Mouse (Mus musculus): Measurements from ENCODE around the gene Gm8909. TPM values are rescaled to one million over a fixed set of nuclear protein-coding genes. Genes with fewer than 3 reads are reported as not detected.

The Gm8909 gene
- polyA plus RNA-seq (2012; rRNA removed) = 0.15 TPM in 1 of 2 replicates, not detected in the other

GRCm38 (mm10) chr17:36168039-36168652, at the start of gene Gm8909:
Gene Gm8909, minus strand, starts transcription at chr17:36168537.
- peak within 1 kb of the TSS; percentile 64 for H3K4me3 ChIP-seq (ENCODE audit: extremely low read depth, insufficient read depth, insufficient read length)
- no peak for TF ChIP-seq POLR2A (IDR thresholded peaks at IDR 0.05; ENCODE audit: low read depth, low read length)
- TF ChIP-seq CTCF (IDR thresholded peaks at IDR 0.05; ENCODE audit: extremely low read depth, insufficient read depth, insufficient read length, insufficient replicate concordance) = no peak
- WGBS = 8% methylated on average over 62 of the region's 63 CpGs
- no peak for DNase-seq (ENCODE audit: low read depth in 1 of 2, low spot score in 2 of 2)
- H3K4me1 ChIP-seq (ENCODE audit: control insufficient read depth, insufficient read depth, insufficient read length) = peaks cover 4% of the 10 kb centered on the region; the same call in 1 of the 2 replicates
- peaks cover 15% of the 10 kb centered on the region for H3K27me3 ChIP-seq (ENCODE audit: control insufficient read depth, insufficient read depth, low read length)
- H3K27ac ChIP-seq (ENCODE audit: insufficient read depth, low read length) = no peak within 1 kb of the TSS
- no peaks in the 10 kb centered on the region for H3K36me3 ChIP-seq (ENCODE audit: control insufficient read depth, insufficient read depth, low read length)

GRCm38 (mm10) chr17:36215586-36215985, 47.2 kb upstream of the Gm8909 start:
- no peak overlapping the region for H3K4me3 ChIP-seq (ENCODE audit: extremely low read depth, insufficient read depth, insufficient read length)
- DNase-seq (ENCODE audit: low read depth in 1 of 2, low spot score in 2 of 2) = no peak
- WGBS = 10% methylated on average over 20 of the region's 20 CpGs
- TF ChIP-seq CTCF (IDR thresholded peaks at IDR 0.05; ENCODE audit: extremely low read depth, insufficient read depth, insufficient read length, insufficient replicate concordance) (no peak), POLR2A (IDR thresholded peaks at IDR 0.05; ENCODE audit: low read depth, low read length) (no peak)
- H3K4me1 ChIP-seq (ENCODE audit: control insufficient read depth, insufficient read depth, insufficient read length) = peaks cover 4% of the 10 kb centered on the region; the same call in 1 of the 2 replicates
- no peak overlapping the region for H3K27ac ChIP-seq (ENCODE audit: insufficient read depth, low read length)
- H3K27me3 ChIP-seq (ENCODE audit: control insufficient read depth, insufficient read depth, low read length) = peaks cover 12% of the 10 kb centered on the region
- H3K36me3 ChIP-seq (ENCODE audit: control insufficient read depth, insufficient read depth, low read length) = no peaks in the 10 kb centered on the region

- peaks cover 4% of the 10 kb centered on the region; the same call in 1 of the 2 replicates for H3K4me1 ChIP-seq (ENCODE audit: control insufficient read depth, insufficient read depth, insufficient read length)
- H3K4me3 ChIP-seq (ENCODE audit: extremely low read depth, insufficient read depth, insufficient read length) = no peak overlapping the region
- H3K36me3 ChIP-seq (ENCODE audit: control insufficient read depth, insufficient read depth, low read length) = no peaks in the 10 kb centered on the region
- no peak for DNase-seq (ENCODE audit: low read depth in 1 of 2, low spot score in 2 of 2)
- no peak overlapping the region for H3K27ac ChIP-seq (ENCODE audit: insufficient read depth, low read length)
- H3K27me3 ChIP-seq (ENCODE audit: control insufficient read depth, insufficient read depth, low read length) = peaks cover 4% of the 10 kb centered on the region; the same call in 1 of the 2 replicates
- no peak for TF ChIP-seq CTCF (IDR thresholded peaks at IDR 0.05; ENCODE audit: extremely low read depth, insufficient read depth, insufficient read length, insufficient replicate concordance)
- no peak for TF ChIP-seq POLR2A (IDR thresholded peaks at IDR 0.05; ENCODE audit: low read depth, low read length)
Observed at GRCm38 (mm10) chr17:36206846-36207245, 38.5 kb upstream of the Gm8909 start.

- DNase-seq (ENCODE audit: low read depth in 1 of 2, low spot score in 2 of 2) = no peak
- TF ChIP-seq CTCF (IDR thresholded peaks at IDR 0.05; ENCODE audit: extremely low read depth, insufficient read depth, insufficient read length, insufficient replicate concordance) = no peak
- TF ChIP-seq POLR2A (IDR thresholded peaks at IDR 0.05; ENCODE audit: low read depth, low read length) = no peak
- no peak overlapping the region for H3K27ac ChIP-seq (ENCODE audit: insufficient read depth, low read length)
- H3K36me3 ChIP-seq (ENCODE audit: control insufficient read depth, insufficient read depth, low read length) = no peaks in the 10 kb centered on the region
- peak overlapping the region; percentile 71 for H3K4me3 ChIP-seq (ENCODE audit: extremely low read depth, insufficient read depth, insufficient read length)
- H3K27me3 ChIP-seq (ENCODE audit: control insufficient read depth, insufficient read depth, low read length) = peaks cover 4% of the 10 kb centered on the region; the same call in 1 of the 2 replicates
- H3K4me1 ChIP-seq (ENCODE audit: control insufficient read depth, insufficient read depth, insufficient read length) = peaks cover 4% of the 10 kb centered on the region; the same call in 1 of the 2 replicates
- 2% methylated on average over 37 of the region's 41 CpGs for WGBS
Observed at GRCm38 (mm10) chr17:36205862-36206261, 37.5 kb upstream of the Gm8909 start.

GRCm38 (mm10) chr17:36205456-36205855, 37.1 kb upstream of the Gm8909 start:
- Histone ChIP-seq H3K4me1 (ENCODE audit: control insufficient read depth, insufficient read depth, insufficient read length) (peaks cover 4% of the 10 kb centered on the region; the same call in 1 of the 2 replicates), H3K4me3 (ENCODE audit: extremely low read depth, insufficient read depth, insufficient read length) (peak overlapping the region; percentile 71), H3K27me3 (ENCODE audit: control insufficient read depth, insufficient read depth, low read length) (peaks cover 4% of the 10 kb centered on the region; the same call in 1 of the 2 replicates), H3K27ac (ENCODE audit: insufficient read depth, low read length) (no peak overlapping the region), H3K36me3 (ENCODE audit: control insufficient read depth, insufficient read depth, low read length) (no peaks in the 10 kb centered on the region)
- WGBS = under 1% methylated on average over 15 of the region's 15 CpGs
- TF ChIP-seq CTCF (IDR thresholded peaks at IDR 0.05; ENCODE audit: extremely low read depth, insufficient read depth, insufficient read length, insufficient replicate concordance) (no peak), POLR2A (IDR thresholded peaks at IDR 0.05; ENCODE audit: low read depth, low read length) (no peak)
- peak; percentile 47 to 52 for DNase-seq (ENCODE audit: low read depth in 1 of 2, low spot score in 2 of 2)

- 87% methylated on average over 2 of the region's 2 CpGs for WGBS
- TF ChIP-seq POLR2A (IDR thresholded peaks at IDR 0.05; ENCODE audit: low read depth, low read length) (no peak), CTCF (IDR thresholded peaks at IDR 0.05; ENCODE audit: extremely low read depth, insufficient read depth, insufficient read length, insufficient replicate concordance) (no peak)
- Histone ChIP-seq H3K4me1 (ENCODE audit: control insufficient read depth, insufficient read depth, insufficient read length) (peaks cover 8% of the 10 kb centered on the region), H3K27me3 (ENCODE audit: control insufficient read depth, insufficient read depth, low read length) (peaks cover 4% of the 10 kb centered on the region; the same call in 1 of the 2 replicates), H3K27ac (ENCODE audit: insufficient read depth, low read length) (no peak overlapping the region), H3K36me3 (ENCODE audit: control insufficient read depth, insufficient read depth, low read length) (no peaks in the 10 kb centered on the region), H3K4me3 (ENCODE audit: extremely low read depth, insufficient read depth, insufficient read length) (no peak overlapping the region)
- DNase-seq (ENCODE audit: low read depth in 1 of 2, low spot score in 2 of 2) = no peak
Observed at GRCm38 (mm10) chr17:36201851-36202250, 33.5 kb upstream of the Gm8909 start.

- H3K4me1 ChIP-seq (ENCODE audit: control insufficient read depth, insufficient read depth, insufficient read length) = peaks cover 4% of the 10 kb centered on the region; the same call in 1 of the 2 replicates
- peak in 1 of 2 experiments; percentile 34 for DNase-seq (ENCODE audit: low read depth in 1 of 2, low spot score in 2 of 2)
- H3K27me3 ChIP-seq (ENCODE audit: control insufficient read depth, insufficient read depth, low read length) = no peaks in the 10 kb centered on the region
- TF ChIP-seq POLR2A (IDR thresholded peaks at IDR 0.05; ENCODE audit: low read depth, low read length) = no peak
- no peak for TF ChIP-seq CTCF (IDR thresholded peaks at IDR 0.05; ENCODE audit: extremely low read depth, insufficient read depth, insufficient read length, insufficient replicate concordance)
- WGBS = 33% methylated on average over 5 of the region's 5 CpGs
- no peaks in the 10 kb centered on the region for H3K36me3 ChIP-seq (ENCODE audit: control insufficient read depth, insufficient read depth, low read length)
- no peak overlapping the region for H3K27ac ChIP-seq (ENCODE audit: insufficient read depth, low read length)
- no peak overlapping the region for H3K4me3 ChIP-seq (ENCODE audit: extremely low read depth, insufficient read depth, insufficient read length)
Observed at GRCm38 (mm10) chr17:36198317-36198716, 30.0 kb upstream of the Gm8909 start.
